Mouse (Mus musculus) limb, embryonic 15.5 days (tissue): ENCODE data around the gene Atg4b. TPM values are rescaled to one million over a fixed set of nuclear protein-coding genes. Genes with fewer than 3 reads are reported as not detected.
"Not testable (repeated sequence)": the region's sequence is repeated elsewhere in the genome, so short reads cannot be mapped to it uniquely, and the experiment has no call there.

ENCODE experiments used
- ATAC-seq: fragments of 200-750 bp; cut with Nextera tagmentation; 2 replicates; pipeline ENCODE4 v1.8.0; 2017; ENCODE audit warnings: low read depth, moderate TSS enrichment; ENCODE audit not compliant: insufficient number of reproducible peaks, low FRiP score, low TSS enrichment
- H3K27ac ChIP-seq: fragments of 300-500 bp; sonication (generic); 2 replicates; pipeline ENCODE4 v1.5.1; 2015; ENCODE audit warnings: moderate library complexity, mild to moderate bottlenecking, inconsistent platforms
- H3K27me3 ChIP-seq: fragments of 300-500 bp; sonication (generic); 2 replicates; pipeline ENCODE4 v1.6.1; 2015; ENCODE audit warnings: inconsistent platforms
- H3K36me3 ChIP-seq: fragments of 300-500 bp; sonication (generic); 2 replicates; pipeline ENCODE4 v1.6.1; 2015; ENCODE audit warnings: inconsistent platforms
- H3K4me1 ChIP-seq: fragments of 300-500 bp; sonication (generic); 2 replicates; pipeline ENCODE4 v1.6.1; 2015; ENCODE audit warnings: inconsistent platforms
- H3K4me2 ChIP-seq: fragments of 300-500 bp; sonication (generic); 2 replicates; pipeline ENCODE4 v1.6.1; 2015; ENCODE audit warnings: mild to moderate bottlenecking, inconsistent platforms
- H3K4me3 ChIP-seq: fragments of 300-500 bp; sonication (generic); 2 replicates; pipeline ENCODE4 v1.5.1; 2015; ENCODE audit warnings: mild to moderate bottlenecking, inconsistent platforms
- H3K9ac ChIP-seq: fragments of 300-500 bp; sonication (generic); 2 replicates; pipeline ENCODE4 v1.6.1; 2015; ENCODE audit warnings: inconsistent platforms
- H3K9me3 ChIP-seq: fragments of 300-500 bp; sonication (generic); 2 replicates; pipeline ENCODE4 v1.6.1; 2016; ENCODE audit warnings: inconsistent platforms
- WGBS: fragments of 180-500 bp; shearing (Covaris S2); methylation state at CpG from one replicate; pipeline ENCODE4 v1.1.7; 2015; 5-methylcytosine and 5-hydroxymethylcytosine counted together
- polyA plus RNA-seq: library from polyadenylated mRNA; unstranded; fragments of >200 nt; fragmentation: Nextera tagmentation; extraction: Ambion mirVana; gene quantifications from 2 replicates; pipeline ENCODE4 v1.2.1, GENCODE M21; 2015

The Atg4b gene
- polyA plus RNA-seq, 1 experiment from 2014 or later: 74.5 TPM

- Histone ChIP-seq H3K27ac (no peak overlapping the region), H3K9ac (no peak overlapping the region), H3K4me1 (peaks cover 7% of the 10 kb centered on the region; the same call in 1 of the 2 replicates), H3K4me3 (no peak overlapping the region), H3K9me3 (no peaks in the 10 kb centered on the region), H3K4me2 (no peak overlapping the region), H3K27me3 (no peaks in the 10 kb centered on the region), H3K36me3 (no peaks in the 10 kb centered on the region)
- WGBS: 89% methylated on average over 1 of the region's 1 CpGs
- ATAC-seq: no peak
These were observed 8.8 kb downstream of the Atg4b start for GRCm38 (mm10) chr1:93760076-93760475.

DNA sequence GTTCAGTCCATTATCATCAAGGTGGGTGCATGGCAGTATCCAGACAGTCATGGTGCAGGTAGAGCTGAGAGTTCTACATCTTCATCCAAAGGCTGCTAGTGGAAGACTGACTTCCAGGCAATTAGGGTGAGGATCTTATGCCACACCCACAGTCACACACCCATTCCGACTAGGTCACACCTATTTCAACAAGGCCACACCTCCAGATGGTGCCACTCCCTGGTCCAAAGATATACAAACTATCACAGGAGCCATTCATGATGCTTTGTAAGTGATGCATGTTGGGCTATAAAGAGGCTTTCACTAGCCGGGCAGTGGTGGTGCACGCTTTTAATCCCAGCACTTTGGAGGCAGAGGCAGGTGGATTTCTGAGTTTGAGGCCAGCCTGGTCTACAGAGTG is 12.2 kb downstream of the Atg4b start:
- H3K9ac ChIP-seq, H3K4me3 ChIP-seq, H3K9me3 ChIP-seq, ATAC-seq, H3K27ac ChIP-seq, H3K4me1 ChIP-seq, H3K36me3 ChIP-seq, H3K4me2 ChIP-seq, H3K27me3 ChIP-seq: not testable (repeated sequence)
- WGBS: 89% methylated on average over 3 of the region's 3 CpGs

DNA sequence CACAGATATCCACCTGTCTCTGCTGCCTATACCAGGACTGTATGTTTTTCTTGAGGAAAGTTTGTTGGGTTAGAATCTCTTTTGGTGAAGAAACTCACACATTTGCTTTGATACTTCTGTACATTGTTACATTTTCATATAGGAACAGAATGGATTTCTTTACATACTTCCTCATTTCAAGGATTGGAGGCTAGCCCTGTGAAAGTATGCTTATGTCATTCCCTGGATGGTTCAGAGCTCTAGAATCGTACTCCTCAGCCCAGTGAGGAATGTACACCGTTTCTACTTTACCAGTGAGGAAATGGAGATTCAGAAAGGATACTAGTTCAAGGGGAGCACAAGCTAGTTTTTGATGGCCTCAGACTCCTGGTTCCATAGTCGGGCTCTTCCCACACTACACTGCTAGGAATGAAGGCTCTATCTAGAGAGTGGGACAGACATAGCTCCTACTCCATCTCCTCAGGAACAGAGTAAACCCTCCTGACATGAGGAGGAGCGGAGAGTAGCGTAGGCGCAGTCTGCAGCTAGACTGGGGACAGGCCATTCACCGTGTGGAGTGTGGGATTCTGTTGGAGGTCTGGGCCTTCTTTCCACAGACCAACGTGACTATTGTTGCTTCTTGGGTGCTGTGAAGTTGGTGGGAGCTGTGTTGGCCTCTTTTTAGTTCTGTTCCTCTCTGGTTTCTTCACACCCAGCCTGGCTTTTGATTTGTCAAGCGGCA is 13.7 kb downstream of the Atg4b start:
- H3K9ac ChIP-seq: no peak overlapping the region
- H3K9me3 ChIP-seq: no peaks in the 10 kb centered on the region
- H3K36me3 ChIP-seq: peaks cover 18% of the 10 kb centered on the region
- ATAC-seq: no peak
- H3K4me3 ChIP-seq: no peak overlapping the region
- no peak overlapping the region for H3K27ac ChIP-seq
- no peaks in the 10 kb centered on the region for H3K4me1 ChIP-seq
- WGBS: 92% methylated on average over 9 of the region's 9 CpGs
- H3K4me2 ChIP-seq: no peak overlapping the region
- H3K27me3 ChIP-seq: no peaks in the 10 kb centered on the region

DNA sequence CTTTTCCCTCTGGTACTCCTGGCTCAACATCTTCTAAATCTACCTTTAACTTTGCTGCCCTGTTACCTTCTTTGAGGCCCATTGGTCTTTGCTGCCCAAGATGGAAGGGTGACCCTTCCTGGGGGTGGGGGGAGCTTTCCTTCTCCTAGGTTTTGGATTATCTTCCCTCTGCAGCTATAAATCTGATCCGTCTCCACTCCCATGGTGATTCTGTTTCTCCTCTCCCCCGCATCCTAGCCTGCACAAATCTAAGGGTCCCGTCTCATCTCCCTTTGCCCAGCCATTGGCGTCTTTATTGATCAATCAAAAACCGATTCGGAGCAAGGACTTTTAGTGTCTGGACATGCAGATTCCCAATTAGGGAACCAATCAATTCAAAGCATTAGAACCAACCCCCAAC is 16.3 kb downstream of the Atg4b start:
- Histone ChIP-seq H3K36me3 (peaks cover 29% of the 10 kb centered on the region), H3K4me2 (no peak overlapping the region), H3K4me3 (no peak overlapping the region), H3K9me3 (no peaks in the 10 kb centered on the region), H3K27ac (no peak overlapping the region), H3K4me1 (no peaks in the 10 kb centered on the region), H3K27me3 (no peaks in the 10 kb centered on the region), H3K9ac (no peak overlapping the region)
- no peak for ATAC-seq
- WGBS: 87% methylated on average over 6 of the region's 6 CpGs

DNA sequence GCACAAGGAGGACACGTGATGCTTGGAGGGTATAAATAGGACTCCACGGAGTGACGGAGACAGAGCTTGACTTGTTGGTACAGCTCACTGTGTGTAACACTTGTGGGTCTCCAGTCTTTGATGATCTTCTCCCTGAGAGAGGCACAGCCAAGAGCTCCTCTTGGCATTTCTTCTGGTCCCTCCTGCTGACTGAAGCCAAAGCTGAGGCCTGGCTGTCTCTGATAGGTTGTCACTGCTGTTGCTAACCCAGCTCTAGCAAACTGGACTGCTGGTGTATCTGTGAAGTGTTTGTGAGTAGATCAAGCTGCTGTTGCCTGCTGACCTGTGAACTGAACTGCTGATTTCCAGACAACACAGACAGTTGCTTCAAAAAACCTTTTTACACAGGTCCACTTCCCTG is 18.6 kb downstream of the Atg4b start:
- Histone ChIP-seq H3K36me3 (peaks cover 50% of the 10 kb centered on the region), H3K4me1 (no peaks in the 10 kb centered on the region)
- no peak for ATAC-seq

GRCm38 (mm10) chr1:93776686-93777085 is 25.4 kb downstream of the Atg4b start:
- no peak for ATAC-seq
- WGBS: 93% methylated on average over 5 of the region's 5 CpGs
- no peak overlapping the region for H3K4me3 ChIP-seq
- H3K4me2 ChIP-seq: no peak overlapping the region
- no peaks in the 10 kb centered on the region for H3K9me3 ChIP-seq
- no peaks in the 10 kb centered on the region for H3K27me3 ChIP-seq
- no peaks in the 10 kb centered on the region for H3K4me1 ChIP-seq
- H3K9ac ChIP-seq: no peak overlapping the region
- no peak overlapping the region for H3K27ac ChIP-seq
- peaks cover 80% of the 10 kb centered on the region for H3K36me3 ChIP-seq

More for the DNA sequence above, 18.6 kb downstream of the Atg4b start:
- H3K4me2 ChIP-seq: no peak overlapping the region
- H3K27me3 ChIP-seq: no peaks in the 10 kb centered on the region
- H3K9me3 ChIP-seq: no peaks in the 10 kb centered on the region
- 96% methylated on average over 3 of the region's 3 CpGs for WGBS
- no peak overlapping the region for H3K27ac ChIP-seq
- no peak overlapping the region for H3K9ac ChIP-seq
- no peak overlapping the region for H3K4me3 ChIP-seq

GRCm38 (mm10) chr1:93786912-93787311 is 35.6 kb downstream of the Atg4b start:
- H3K27ac ChIP-seq: no peak overlapping the region
- no peak overlapping the region for H3K9ac ChIP-seq
- 80% methylated on average over 2 of the region's 2 CpGs for WGBS
- H3K27me3 ChIP-seq: no peaks in the 10 kb centered on the region
- no peaks in the 10 kb centered on the region for H3K4me1 ChIP-seq
- no peaks in the 10 kb centered on the region for H3K9me3 ChIP-seq
- no peak overlapping the region for H3K4me3 ChIP-seq
- H3K36me3 ChIP-seq: peaks cover 91% of the 10 kb centered on the region
- no peak for ATAC-seq
- H3K4me2 ChIP-seq: no peak overlapping the region

GRCm38 (mm10) chr1:93794526-93794925 is 43.2 kb downstream of the Atg4b start:
- Histone ChIP-seq H3K9me3 (no peaks in the 10 kb centered on the region), H3K4me2 (no peak overlapping the region), H3K27ac (no peak overlapping the region), H3K9ac (no peak overlapping the region), H3K4me1 (no peaks in the 10 kb centered on the region), H3K4me3 (no peak overlapping the region), H3K27me3 (no peaks in the 10 kb centered on the region), H3K36me3 (peaks cover 79% of the 10 kb centered on the region)
- 93% methylated on average over 8 of the region's 8 CpGs for WGBS
- no peak for ATAC-seq

DNA sequence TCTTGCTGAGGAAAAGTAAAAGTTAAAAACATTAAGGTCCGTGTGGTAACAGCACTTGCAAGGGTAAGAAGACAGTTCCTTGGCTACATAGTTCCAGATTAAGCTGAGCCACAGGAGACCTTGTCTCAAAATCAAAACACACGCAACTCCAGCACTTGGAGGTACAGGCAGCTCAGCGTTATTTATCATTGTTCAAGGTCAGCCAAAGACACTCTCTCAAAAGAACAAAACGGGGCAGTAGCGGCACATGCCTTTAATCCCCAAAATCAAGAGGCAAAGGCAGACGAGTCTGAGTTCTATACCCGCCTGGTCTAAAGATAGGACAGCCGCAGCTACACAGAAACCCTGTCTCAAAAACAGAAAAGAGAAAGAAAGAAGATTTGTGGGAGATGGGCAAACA is 44.6 kb downstream of the Atg4b start:
- Histone ChIP-seq H3K9me3 (no peaks in the 10 kb centered on the region), H3K4me3 (no peak overlapping the region), H3K9ac (no peak overlapping the region), H3K27ac (no peak overlapping the region), H3K36me3 (peaks cover 69% of the 10 kb centered on the region), H3K4me2 (no peak overlapping the region), H3K4me1 (peaks cover 4% of the 10 kb centered on the region; the same call in 1 of the 2 replicates), H3K27me3 (no peaks in the 10 kb centered on the region)
- WGBS: 87% methylated on average over 8 of the region's 8 CpGs
- ATAC-seq: no peak

DNA sequence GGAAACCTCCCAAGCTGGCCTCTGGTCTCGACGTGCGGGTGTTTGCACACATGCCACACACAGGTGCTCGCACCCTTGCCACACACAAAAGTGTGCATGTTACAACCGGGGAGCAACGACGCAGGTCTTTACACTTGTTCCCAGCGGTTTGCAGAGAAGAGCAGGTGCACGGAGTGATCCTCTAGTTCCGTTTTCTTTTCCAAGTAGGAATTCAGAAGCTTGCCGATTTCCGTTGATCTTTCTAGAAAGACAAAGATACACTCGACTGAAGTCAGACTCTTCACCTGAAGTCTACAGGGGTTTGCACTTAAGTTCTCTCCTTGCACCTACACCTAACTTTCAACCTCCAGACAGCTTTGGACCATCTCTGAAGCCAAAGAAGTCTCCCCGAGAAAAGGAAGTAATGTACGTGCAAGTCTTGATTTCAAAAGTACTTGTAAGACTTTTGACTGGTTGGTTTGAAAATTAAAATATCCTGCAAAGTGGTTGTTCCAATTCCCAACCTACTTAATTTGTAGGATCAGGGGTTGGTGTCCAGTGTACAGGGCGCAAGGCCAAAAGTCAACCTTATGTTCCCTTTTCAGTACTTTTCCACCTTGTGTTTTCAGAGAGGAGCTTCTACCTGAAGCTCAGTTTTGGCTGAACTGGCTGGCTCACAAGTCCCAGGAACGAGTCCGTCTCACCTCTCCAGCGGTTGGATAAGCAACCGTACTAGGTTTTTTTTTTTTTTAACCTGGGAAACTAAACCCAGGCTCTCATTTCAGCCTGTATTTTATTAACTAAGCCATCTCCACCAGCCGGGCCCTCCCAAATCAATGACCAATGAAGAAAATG is 49.6 kb downstream of the Atg4b start:
- H3K4me2 ChIP-seq: peak overlapping the region; percentile 67
- peak overlapping the region; percentile 93 for H3K27ac ChIP-seq
- ATAC-seq: no peak
- WGBS: 73% methylated on average over 21 of the region's 21 CpGs
- peaks cover 31% of the 10 kb centered on the region for H3K36me3 ChIP-seq
- H3K4me1 ChIP-seq: peaks cover 36% of the 10 kb centered on the region
- H3K9me3 ChIP-seq: no peaks in the 10 kb centered on the region
- peak overlapping the region; percentile 65 for H3K9ac ChIP-seq
- no peaks in the 10 kb centered on the region for H3K27me3 ChIP-seq
- H3K4me3 ChIP-seq: peak overlapping the region; percentile 79

GRCm38 (mm10) chr1:93801741-93802238 is 50.5 kb downstream of the Atg4b start, which contains the start of gene Dtymk:
TSS of gene Dtymk (minus strand) at chr1:93801934.
- Histone ChIP-seq H3K4me3 (peak within 1 kb of the TSS; percentile 79), H3K36me3 (peaks cover 39% of the 10 kb centered on the region), H3K27me3 (no peaks in the 10 kb centered on the region), H3K4me2 (peak within 1 kb of the TSS; percentile 67), H3K9ac (peak within 1 kb of the TSS; percentile 65), H3K4me1 (peaks cover 36% of the 10 kb centered on the region), H3K27ac (peak within 1 kb of the TSS; percentile 93), H3K9me3 (no peaks in the 10 kb centered on the region)
- ATAC-seq: peak; percentile 61
- WGBS: under 1% methylated on average over 42 of the region's 42 CpGs

GRCm38 (mm10) chr1:93802771-93803170 is 51.5 kb downstream of the Atg4b start:
- ATAC-seq: no peak
- no peaks in the 10 kb centered on the region for H3K9me3 ChIP-seq
- H3K4me2 ChIP-seq: peak overlapping the region; percentile 94
- H3K4me3 ChIP-seq: no peak overlapping the region
- no peaks in the 10 kb centered on the region for H3K27me3 ChIP-seq
- peaks cover 36% of the 10 kb centered on the region for H3K4me1 ChIP-seq
- H3K9ac ChIP-seq: no peak overlapping the region
- H3K27ac ChIP-seq: peak overlapping the region; percentile 99; the same call in 1 of the 2 replicates
- peaks cover 39% of the 10 kb centered on the region for H3K36me3 ChIP-seq
- WGBS: 87% methylated on average over 5 of the region's 5 CpGs
